Mouse (Mus musculus): ENCODE results near the gene Dr1. TPM values are rescaled to one million over a fixed set of nuclear protein-coding genes. Genes with fewer than 3 reads are reported as not detected.
A peak's percentile ranks its signal among the peaks of the same experiment; 100 is the strongest.
"Not testable (repeated sequence)": the region's sequence is repeated elsewhere in the genome, so short reads cannot be mapped to it uniquely, and the experiment has no call there.

Gene Dr1
- 44.3 and 52.8 TPM in 2 replicates for polyA plus RNA-seq (2015; fragmentation: Nextera tagmentation; extraction: Ambion mirVana)

DNA sequence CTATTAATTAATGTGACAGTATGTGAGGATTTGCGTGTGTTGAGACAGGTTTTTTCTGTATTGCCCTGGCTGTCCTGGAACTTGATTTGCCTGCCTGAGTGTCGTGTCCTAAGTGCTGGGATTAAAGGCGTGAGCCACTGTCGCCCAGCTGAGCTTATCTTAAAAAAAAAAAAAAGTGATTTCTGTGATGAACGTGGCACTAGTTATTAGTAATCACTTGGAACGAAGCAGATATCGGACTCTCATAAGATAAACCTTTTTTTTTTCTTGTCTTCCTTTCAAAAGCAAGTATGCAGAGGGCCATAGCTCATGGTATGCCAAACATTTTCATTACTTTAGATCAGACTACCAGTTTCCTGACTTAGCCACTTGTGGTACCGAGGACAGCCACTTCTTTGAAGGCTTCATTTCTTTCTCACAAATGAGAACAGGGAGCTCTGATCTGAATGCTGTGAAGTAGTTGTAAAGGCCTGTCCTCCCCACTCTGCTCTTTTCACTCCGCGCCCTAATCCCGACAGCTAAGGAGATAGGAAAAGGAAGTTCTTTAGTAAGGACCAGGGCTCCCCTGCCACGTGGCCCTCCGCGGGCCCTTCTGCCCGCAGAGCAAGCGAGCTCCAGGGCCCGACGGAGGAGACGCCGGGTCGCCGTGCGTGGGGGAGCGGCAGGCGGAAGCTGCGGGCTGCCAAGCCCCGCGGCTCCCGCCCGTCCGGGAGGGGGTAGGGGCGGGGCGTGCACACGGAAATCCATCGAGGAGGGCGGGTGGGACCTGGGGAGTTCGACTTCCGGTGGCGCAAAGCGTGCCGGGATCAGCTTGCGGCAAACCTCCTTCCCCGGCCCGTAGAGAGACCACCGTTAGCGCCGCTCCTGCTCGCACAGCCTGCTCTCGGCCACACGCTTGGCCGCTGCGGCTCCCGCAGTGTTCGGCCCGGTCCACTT is at the start of gene Dr1:
Dr1 (plus strand) TSS at position 771 of the 936 bp plus-strand sequence.
- H3K4me3 ChIP-seq (replicated peaks; ENCODE audit: low read length) = peak within 1 kb of the TSS; percentile 72
- H3K9ac ChIP-seq (replicated peaks; ENCODE audit: low read depth, low read length) = peak within 1 kb of the TSS; percentile 80
- ATAC-seq = peak; percentile 99
- peak within 1 kb of the TSS; percentile 95 for H3K27ac ChIP-seq (ENCODE audit: low read length)
- H3K4me1 ChIP-seq (replicated peaks; ENCODE audit: control insufficient read depth, insufficient read depth, low read length) = peaks cover 28% of the 10 kb centered on the region
- H3K27me3 ChIP-seq (replicated peaks; ENCODE audit: control insufficient read depth, insufficient read depth, low read length) = no peaks in the 10 kb centered on the region
- no peaks in the 10 kb centered on the region; the same call in 1 of the 2 replicates for H3K36me3 ChIP-seq (ENCODE audit: control insufficient read depth, insufficient read depth)
- peak within 1 kb of the TSS; percentile 97 for H3K4me2 ChIP-seq (ENCODE audit: low read length)
- H3K9me3 ChIP-seq (ENCODE audit: control insufficient read depth, low read length) = no peaks in the 10 kb centered on the region
- 3% methylated on average over 54 of the region's 55 CpGs for WGBS

DNA sequence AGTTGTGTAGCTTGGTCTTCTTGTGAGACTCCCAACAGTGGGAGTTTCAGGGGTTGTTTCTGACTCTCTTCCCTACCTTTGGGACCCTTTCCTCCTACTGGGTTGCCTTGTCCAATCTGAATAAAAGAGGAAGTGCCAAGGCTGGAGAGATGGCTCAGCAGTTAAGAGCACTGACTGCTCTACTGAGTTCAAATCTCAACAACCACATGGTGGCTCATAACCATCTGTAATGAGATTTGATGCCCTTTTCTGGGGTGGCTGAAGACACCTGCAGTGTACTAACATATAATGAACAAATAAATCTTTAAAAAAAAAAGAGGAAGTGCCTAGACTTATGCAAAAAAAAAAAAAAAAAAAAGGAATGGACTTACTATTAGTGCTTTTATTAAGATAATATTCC is 44.6 kb upstream of the Dr1 start:
- no peak for ATAC-seq
- no peaks in the 10 kb centered on the region for H3K9me3 ChIP-seq (ENCODE audit: control insufficient read depth, low read length)
- no peaks in the 10 kb centered on the region for H3K36me3 ChIP-seq (ENCODE audit: control insufficient read depth, insufficient read depth)
- no peak overlapping the region for H3K4me3 ChIP-seq (replicated peaks; ENCODE audit: low read length)
- H3K4me2 ChIP-seq (ENCODE audit: low read length) = no peak overlapping the region
- no peak overlapping the region for H3K27ac ChIP-seq (ENCODE audit: low read length)
- no peaks in the 10 kb centered on the region for H3K27me3 ChIP-seq (replicated peaks; ENCODE audit: control insufficient read depth, insufficient read depth, low read length)
- no peaks in the 10 kb centered on the region for H3K4me1 ChIP-seq (replicated peaks; ENCODE audit: control insufficient read depth, insufficient read depth, low read length)
- H3K9ac ChIP-seq (replicated peaks; ENCODE audit: low read depth, low read length) = no peak overlapping the region

DNA sequence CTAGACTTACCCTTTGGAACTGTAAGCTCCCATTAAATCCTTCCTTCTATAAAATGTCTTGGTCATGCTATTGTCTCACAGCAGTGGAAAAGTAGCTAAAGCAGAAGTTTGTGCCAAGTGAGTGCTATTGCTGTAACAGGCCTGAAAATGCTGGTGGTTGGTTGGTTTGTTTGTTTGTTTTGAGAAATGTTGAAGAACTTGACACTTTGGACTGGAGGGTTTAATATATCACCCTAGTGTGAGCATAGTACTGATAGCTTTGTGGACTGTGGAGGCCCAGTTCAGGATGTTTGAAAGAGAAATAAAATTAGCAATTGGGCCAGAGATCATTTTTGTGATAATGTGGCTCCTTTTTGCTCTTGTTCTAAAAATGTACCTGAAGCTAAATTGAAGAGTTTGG is 42.5 kb upstream of the Dr1 start:
- no peak for ATAC-seq
- Histone ChIP-seq H3K4me2 (ENCODE audit: low read length) (no peak overlapping the region), H3K9ac (replicated peaks; ENCODE audit: low read depth, low read length) (no peak overlapping the region), H3K4me1 (replicated peaks; ENCODE audit: control insufficient read depth, insufficient read depth, low read length) (no peaks in the 10 kb centered on the region), H3K36me3 (ENCODE audit: control insufficient read depth, insufficient read depth) (no peaks in the 10 kb centered on the region), H3K27me3 (replicated peaks; ENCODE audit: control insufficient read depth, insufficient read depth, low read length) (no peaks in the 10 kb centered on the region), H3K9me3 (ENCODE audit: control insufficient read depth, low read length) (no peaks in the 10 kb centered on the region), H3K4me3 (replicated peaks; ENCODE audit: low read length) (no peak overlapping the region), H3K27ac (ENCODE audit: low read length) (no peak overlapping the region)

DNA sequence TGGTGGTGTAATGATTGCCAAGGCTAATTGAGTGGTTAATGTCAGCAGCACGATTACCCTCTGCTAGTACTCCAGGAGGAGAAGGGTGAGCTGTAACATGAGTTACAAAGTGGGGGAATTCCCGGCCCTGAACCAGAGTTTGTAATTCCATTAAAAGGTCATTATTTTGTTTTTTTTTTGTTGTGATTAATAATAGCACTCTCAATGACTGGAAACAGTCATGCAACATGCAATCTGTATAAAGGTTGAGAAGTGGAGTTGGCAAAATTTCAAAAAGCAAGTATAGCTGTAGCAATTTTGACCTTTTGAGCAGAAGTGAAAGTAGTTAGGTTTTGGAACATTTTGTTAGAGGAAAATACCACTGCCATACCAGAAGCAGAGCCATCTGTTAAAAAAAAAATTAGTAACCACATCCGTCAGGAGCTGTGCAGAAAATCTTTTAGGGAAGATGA is 22.4 kb upstream of the Dr1 start:
- Histone ChIP-seq H3K4me2 (ENCODE audit: low read length) (no peak overlapping the region), H3K36me3 (ENCODE audit: control insufficient read depth, insufficient read depth) (no peaks in the 10 kb centered on the region), H3K4me3 (replicated peaks; ENCODE audit: low read length) (no peak overlapping the region), H3K27me3 (replicated peaks; ENCODE audit: control insufficient read depth, insufficient read depth, low read length) (no peaks in the 10 kb centered on the region), H3K9me3 (ENCODE audit: control insufficient read depth, low read length) (no peaks in the 10 kb centered on the region), H3K27ac (ENCODE audit: low read length) (no peak overlapping the region), H3K9ac (replicated peaks; ENCODE audit: low read depth, low read length) (no peak overlapping the region), H3K4me1 (replicated peaks; ENCODE audit: control insufficient read depth, insufficient read depth, low read length) (no peaks in the 10 kb centered on the region)
- 57% methylated on average over 3 of the region's 3 CpGs for WGBS
- ATAC-seq = no peak

DNA sequence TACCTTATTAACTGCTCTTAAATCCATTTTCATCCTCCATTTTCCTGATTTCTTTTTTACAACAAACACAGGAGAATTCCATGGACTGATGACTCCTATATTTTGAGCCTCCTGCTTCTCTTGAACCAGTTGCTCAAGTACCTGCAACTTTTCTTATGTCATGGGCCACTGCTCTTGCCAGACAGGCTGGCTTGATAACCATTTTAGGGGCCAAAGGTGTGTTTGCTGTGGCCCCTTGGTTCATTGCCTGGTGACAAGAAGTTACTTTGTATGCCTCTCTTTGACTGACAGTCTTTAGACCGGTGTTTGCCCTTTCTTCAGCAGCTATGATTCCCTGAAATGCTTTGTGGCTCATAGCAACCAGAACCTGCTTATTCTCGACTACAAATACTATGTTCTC is 18.7 kb upstream of the Dr1 start:
- no peaks in the 10 kb centered on the region for H3K27me3 ChIP-seq (replicated peaks; ENCODE audit: control insufficient read depth, insufficient read depth, low read length)
- no peak overlapping the region for H3K27ac ChIP-seq (ENCODE audit: low read length)
- H3K9me3 ChIP-seq (ENCODE audit: control insufficient read depth, low read length) = no peaks in the 10 kb centered on the region
- ATAC-seq = no peak
- no peak overlapping the region for H3K4me2 ChIP-seq (ENCODE audit: low read length)
- H3K4me1 ChIP-seq (replicated peaks; ENCODE audit: control insufficient read depth, insufficient read depth, low read length) = no peaks in the 10 kb centered on the region
- WGBS = 71% methylated on average over 2 of the region's 2 CpGs
- H3K36me3 ChIP-seq (ENCODE audit: control insufficient read depth, insufficient read depth) = no peaks in the 10 kb centered on the region
- no peak overlapping the region for H3K9ac ChIP-seq (replicated peaks; ENCODE audit: low read depth, low read length)
- H3K4me3 ChIP-seq (replicated peaks; ENCODE audit: low read length) = no peak overlapping the region

DNA sequence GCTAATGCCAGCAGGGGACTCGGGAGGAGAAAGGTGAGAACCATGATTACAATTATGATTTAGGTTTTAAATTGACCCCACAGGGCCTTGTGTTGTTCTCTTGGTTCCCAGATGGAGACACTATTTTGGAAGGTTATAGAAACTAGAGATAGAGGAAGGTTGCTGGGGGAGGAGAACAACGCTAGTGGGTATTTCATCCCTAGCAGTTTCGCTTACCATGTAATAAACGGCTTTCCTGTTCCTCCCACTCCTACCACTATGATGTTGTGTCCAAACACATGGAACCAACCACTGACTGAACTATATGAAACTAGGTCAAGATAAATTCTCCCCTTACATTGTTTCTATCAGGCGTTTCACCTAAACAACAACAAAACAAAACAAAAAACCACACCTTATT is 13.4 kb upstream of the Dr1 start:
- Histone ChIP-seq H3K9ac (replicated peaks; ENCODE audit: low read depth, low read length) (no peak overlapping the region), H3K4me2 (ENCODE audit: low read length) (no peak overlapping the region), H3K9me3 (ENCODE audit: control insufficient read depth, low read length) (no peaks in the 10 kb centered on the region), H3K27ac (ENCODE audit: low read length) (no peak overlapping the region), H3K4me1 (replicated peaks; ENCODE audit: control insufficient read depth, insufficient read depth, low read length) (no peaks in the 10 kb centered on the region), H3K36me3 (ENCODE audit: control insufficient read depth, insufficient read depth) (no peaks in the 10 kb centered on the region), H3K27me3 (replicated peaks; ENCODE audit: control insufficient read depth, insufficient read depth, low read length) (no peaks in the 10 kb centered on the region), H3K4me3 (replicated peaks; ENCODE audit: low read length) (no peak overlapping the region)
- WGBS = 87% methylated on average over 5 of the region's 5 CpGs
- ATAC-seq = no peak

DNA sequence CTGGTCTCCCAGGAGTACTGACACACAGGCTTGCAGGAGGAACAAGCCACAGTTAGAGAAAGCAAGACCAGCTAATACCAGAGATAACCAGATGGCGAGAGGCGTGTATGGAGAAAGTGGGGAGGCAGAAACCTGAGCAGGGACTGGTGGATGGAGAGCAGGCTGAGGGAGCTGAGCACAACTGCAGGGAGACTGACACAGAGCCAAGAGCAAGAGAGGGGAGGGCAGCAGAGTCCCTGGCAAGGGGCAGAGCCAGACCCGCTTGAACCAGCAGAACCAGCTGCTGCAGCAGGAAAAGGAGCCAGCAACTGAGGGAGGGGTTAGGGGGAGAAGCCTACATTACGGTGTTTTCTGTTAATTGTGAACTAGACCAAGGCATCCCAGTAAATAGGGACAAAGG is 6.0 kb upstream of the Dr1 start:
- peak; percentile 50 for ATAC-seq
- H3K27me3 ChIP-seq (replicated peaks; ENCODE audit: control insufficient read depth, insufficient read depth, low read length) = no peaks in the 10 kb centered on the region
- no peak overlapping the region for H3K4me3 ChIP-seq (replicated peaks; ENCODE audit: low read length)
- H3K4me1 ChIP-seq (replicated peaks; ENCODE audit: control insufficient read depth, insufficient read depth, low read length) = peaks cover under 1% of the 10 kb centered on the region; the same call in 1 of the 2 replicates
- 33% methylated on average over 4 of the region's 4 CpGs for WGBS
- no peak overlapping the region for H3K27ac ChIP-seq (ENCODE audit: low read length)
- no peak overlapping the region for H3K4me2 ChIP-seq (ENCODE audit: low read length)
- no peak overlapping the region for H3K9ac ChIP-seq (replicated peaks; ENCODE audit: low read depth, low read length)
- no peaks in the 10 kb centered on the region for H3K36me3 ChIP-seq (ENCODE audit: control insufficient read depth, insufficient read depth)
- no peaks in the 10 kb centered on the region for H3K9me3 ChIP-seq (ENCODE audit: control insufficient read depth, low read length)

DNA sequence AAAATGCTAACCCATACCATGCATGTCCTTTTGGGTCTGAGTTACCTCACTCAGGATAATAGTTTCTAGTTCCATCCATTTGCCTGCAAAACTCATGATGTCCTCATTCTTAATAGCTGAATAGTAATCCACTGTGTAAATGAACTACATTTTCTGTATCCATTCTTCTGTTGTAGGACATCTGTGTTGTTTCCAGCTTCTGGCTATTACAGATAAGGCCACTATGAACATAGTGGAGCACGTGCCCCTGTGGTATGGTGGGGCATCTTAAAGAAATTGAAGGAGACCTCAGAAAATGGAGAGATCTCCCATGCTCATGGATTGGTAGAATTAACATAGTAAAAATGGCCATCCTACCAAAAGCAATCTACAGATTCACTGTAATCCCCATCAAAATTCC is 4.9 kb upstream of the Dr1 start:
- ATAC-seq; H3K4me3 ChIP-seq (replicated peaks; ENCODE audit: low read length); H3K27me3 ChIP-seq (replicated peaks; ENCODE audit: control insufficient read depth, insufficient read depth, low read length); H3K36me3 ChIP-seq (ENCODE audit: control insufficient read depth, insufficient read depth); H3K4me1 ChIP-seq (replicated peaks; ENCODE audit: control insufficient read depth, insufficient read depth, low read length); H3K27ac ChIP-seq (ENCODE audit: low read length); H3K9me3 ChIP-seq (ENCODE audit: control insufficient read depth, low read length); H3K4me2 ChIP-seq (ENCODE audit: low read length); H3K9ac ChIP-seq (replicated peaks; ENCODE audit: low read depth, low read length): not testable (repeated sequence)
- 73% methylated on average over 1 of the region's 1 CpGs for WGBS

DNA sequence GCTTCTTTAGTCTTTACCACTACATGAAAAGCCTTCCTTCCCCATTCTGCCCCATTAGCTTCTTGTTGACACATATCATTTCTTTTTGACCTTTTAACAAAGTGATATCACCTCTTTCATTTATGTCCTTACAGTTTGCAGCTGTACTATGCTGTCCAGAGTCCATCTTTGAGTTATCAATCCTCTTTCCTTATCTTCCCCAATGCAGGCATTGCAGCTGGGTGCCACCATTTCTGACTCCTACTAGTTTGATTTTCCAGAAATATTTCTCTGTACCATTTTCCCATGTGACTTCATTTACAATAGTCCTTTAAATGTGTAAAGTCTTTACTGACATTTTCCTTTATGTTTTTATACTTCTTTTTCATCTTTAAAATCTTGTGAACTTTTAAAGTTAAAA is 1.7 kb upstream of the Dr1 start:
- Histone ChIP-seq H3K36me3 (ENCODE audit: control insufficient read depth, insufficient read depth) (no peaks in the 10 kb centered on the region), H3K9me3 (ENCODE audit: control insufficient read depth, low read length) (no peaks in the 10 kb centered on the region), H3K4me2 (ENCODE audit: low read length) (no peak overlapping the region), H3K27ac (ENCODE audit: low read length) (no peak overlapping the region), H3K9ac (replicated peaks; ENCODE audit: low read depth, low read length) (no peak overlapping the region), H3K4me1 (replicated peaks; ENCODE audit: control insufficient read depth, insufficient read depth, low read length) (peaks cover 19% of the 10 kb centered on the region), H3K27me3 (replicated peaks; ENCODE audit: control insufficient read depth, insufficient read depth, low read length) (no peaks in the 10 kb centered on the region), H3K4me3 (replicated peaks; ENCODE audit: low read length) (no peak overlapping the region)
- no peak for ATAC-seq
